Mouse (Mus musculus): ENCODE measurements around the gene Gucy2e. TPM values are rescaled to one million over a fixed set of nuclear protein-coding genes. Genes with fewer than 3 reads are reported as not detected.
A peak's percentile ranks its signal among the peaks of the same experiment; 100 is the strongest.

Gene Gucy2e
- polyA plus RNA-seq, 2 experiments: not detected

- H3K9ac ChIP-seq (replicated peaks): no peak overlapping the region
- H3K9me3 ChIP-seq (ENCODE audit: control insufficient read depth, low read length): no peaks in the 10 kb centered on the region
- DNase-seq (ENCODE audit: low read depth in 3 of 3, low spot score in 3 of 3): no peak
- H3K36me3 ChIP-seq (replicated peaks; ENCODE audit: control insufficient read depth, insufficient read depth, low read depth): no peaks in the 10 kb centered on the region
- H3K27me3 ChIP-seq (ENCODE audit: control insufficient read depth, insufficient read depth, low read length): no peaks in the 10 kb centered on the region
- no peak for TF ChIP-seq CTCF (IDR thresholded peaks at IDR 0.05; ENCODE audit: low read depth)
- TF ChIP-seq EP300 (IDR thresholded peaks at IDR 0.05; ENCODE audit: low read depth): no peak
- no peak overlapping the region for H3K4me2 ChIP-seq (ENCODE audit: low read depth)
- no peak for ATAC-seq (ENCODE audit: insufficient read depth)
- no peak overlapping the region for H3K4me3 ChIP-seq (ENCODE audit: insufficient read depth in 1 of 2, low read depth in 2 of 2, low read length in 2 of 2)
- H3K4me1 ChIP-seq (replicated peaks; ENCODE audit: control insufficient read depth in 2 of 2, insufficient read depth in 2 of 2, low read length in 1 of 2): no peaks in the 10 kb centered on the region
- no peak overlapping the region for H3K27ac ChIP-seq
- WGBS (ENCODE audit: insufficient replicate concordance): 71% methylated on average over 7 of the region's 7 CpGs
These were observed 62.1 kb downstream of the Gucy2e start for GRCm38 (mm10) chr11:69174722-69175121.

DNA sequence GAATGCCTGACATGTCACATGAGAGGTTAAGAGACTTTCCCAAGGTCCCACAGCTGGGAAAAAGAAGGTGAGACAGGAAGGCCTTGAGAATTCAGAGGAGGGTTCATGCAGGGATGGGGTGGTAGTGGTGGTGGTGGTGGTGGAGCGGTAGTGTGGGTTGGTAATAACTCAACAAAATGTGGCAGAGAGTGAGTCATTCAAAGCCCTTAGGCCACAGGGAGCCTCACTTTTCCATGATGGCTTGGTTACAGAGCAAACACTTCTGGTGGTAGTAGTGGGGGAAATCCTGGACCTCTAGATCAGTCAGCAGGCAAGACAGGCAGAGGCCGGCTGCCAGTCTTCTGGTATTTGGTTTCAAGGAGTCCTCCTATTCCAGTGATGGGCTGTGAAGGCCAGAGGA, 64.2 kb downstream of the Gucy2e start:
- Histone ChIP-seq H3K9ac (replicated peaks) (no peak overlapping the region), H3K27me3 (ENCODE audit: control insufficient read depth, insufficient read depth, low read length) (no peaks in the 10 kb centered on the region)
- no peak for TF ChIP-seq EP300 (IDR thresholded peaks at IDR 0.05; ENCODE audit: low read depth)
- TF ChIP-seq CTCF (IDR thresholded peaks at IDR 0.05; ENCODE audit: low read depth): no peak

GRCm38 (mm10) chr11:69171626-69172025, 65.2 kb downstream of the Gucy2e start:
- Histone ChIP-seq H3K9ac (replicated peaks) (no peak overlapping the region), H3K27ac (no peak overlapping the region), H3K27me3 (ENCODE audit: control insufficient read depth, insufficient read depth, low read length) (no peaks in the 10 kb centered on the region), H3K4me2 (ENCODE audit: low read depth) (no peak overlapping the region), H3K4me1 (replicated peaks; ENCODE audit: control insufficient read depth in 2 of 2, insufficient read depth in 2 of 2, low read length in 1 of 2) (no peaks in the 10 kb centered on the region), H3K9me3 (ENCODE audit: control insufficient read depth, low read length) (no peaks in the 10 kb centered on the region), H3K4me3 (ENCODE audit: insufficient read depth in 1 of 2, low read depth in 2 of 2, low read length in 2 of 2) (no peak overlapping the region), H3K36me3 (replicated peaks; ENCODE audit: control insufficient read depth, insufficient read depth, low read depth) (no peaks in the 10 kb centered on the region)
- DNase-seq (ENCODE audit: low read depth in 3 of 3, low spot score in 3 of 3) (no peak), ATAC-seq (ENCODE audit: insufficient read depth) (no peak)
- TF ChIP-seq CTCF (IDR thresholded peaks at IDR 0.05; ENCODE audit: low read depth): peak; percentile 95
- TF ChIP-seq EP300 (IDR thresholded peaks at IDR 0.05; ENCODE audit: low read depth): no peak
- 24% methylated on average over 7 of the region's 7 CpGs for WGBS (ENCODE audit: insufficient replicate concordance)

More for the DNA sequence above, 64.2 kb downstream of the Gucy2e start:
- DNase-seq (ENCODE audit: low read depth in 3 of 3, low spot score in 3 of 3) (no peak), ATAC-seq (ENCODE audit: insufficient read depth) (no peak)
- H3K4me1 ChIP-seq (replicated peaks; ENCODE audit: control insufficient read depth in 2 of 2, insufficient read depth in 2 of 2, low read length in 1 of 2): no peaks in the 10 kb centered on the region
- H3K4me2 ChIP-seq (ENCODE audit: low read depth): no peak overlapping the region
- 68% methylated on average over 2 of the region's 2 CpGs for WGBS (ENCODE audit: insufficient replicate concordance)
- H3K27ac ChIP-seq: no peak overlapping the region
- H3K36me3 ChIP-seq (replicated peaks; ENCODE audit: control insufficient read depth, insufficient read depth, low read depth): no peaks in the 10 kb centered on the region
- no peak overlapping the region for H3K4me3 ChIP-seq (ENCODE audit: insufficient read depth in 1 of 2, low read depth in 2 of 2, low read length in 2 of 2)
- no peaks in the 10 kb centered on the region for H3K9me3 ChIP-seq (ENCODE audit: control insufficient read depth, low read length)

DNA sequence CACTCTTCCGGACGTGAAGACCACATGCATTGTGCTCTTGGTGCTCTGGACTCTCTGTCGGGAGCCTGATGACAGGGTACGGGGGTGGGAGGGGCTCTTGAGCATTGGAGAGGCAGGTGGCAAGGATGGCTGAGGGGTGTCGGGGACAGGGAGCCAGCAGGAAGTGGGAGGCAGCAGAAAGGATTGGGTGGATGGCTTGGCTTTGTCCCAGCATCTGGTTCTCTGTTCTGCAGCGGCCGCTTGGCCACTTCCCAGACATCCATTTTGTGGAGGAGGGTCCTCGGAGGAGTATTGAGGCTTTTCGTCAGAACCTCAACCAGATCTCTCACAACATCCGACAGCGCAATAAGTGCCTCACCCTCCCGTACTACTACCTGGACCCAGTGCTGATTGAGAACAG, 67.5 kb downstream of the Gucy2e start:
- Histone ChIP-seq H3K4me3 (ENCODE audit: insufficient read depth in 1 of 2, low read depth in 2 of 2, low read length in 2 of 2) (no peak overlapping the region), H3K9me3 (ENCODE audit: control insufficient read depth, low read length) (no peaks in the 10 kb centered on the region), H3K27me3 (ENCODE audit: control insufficient read depth, insufficient read depth, low read length) (no peaks in the 10 kb centered on the region), H3K27ac (no peak overlapping the region), H3K4me1 (replicated peaks; ENCODE audit: control insufficient read depth in 2 of 2, insufficient read depth in 2 of 2, low read length in 1 of 2) (no peaks in the 10 kb centered on the region), H3K9ac (replicated peaks) (no peak overlapping the region), H3K36me3 (replicated peaks; ENCODE audit: control insufficient read depth, insufficient read depth, low read depth) (no peaks in the 10 kb centered on the region), H3K4me2 (ENCODE audit: low read depth) (no peak overlapping the region)
- ATAC-seq (ENCODE audit: insufficient read depth) (no peak), DNase-seq (ENCODE audit: low read depth in 3 of 3, low spot score in 3 of 3) (no peak)
- no peak for TF ChIP-seq CTCF (IDR thresholded peaks at IDR 0.05; ENCODE audit: low read depth)
- no peak for TF ChIP-seq EP300 (IDR thresholded peaks at IDR 0.05; ENCODE audit: low read depth)
- WGBS (ENCODE audit: insufficient replicate concordance): 66% methylated on average over 12 of the region's 12 CpGs

Other genes with a start within 250 kb of the Gucy2e start
- gene Pfas, start 228.6 kb downstream of the Gucy2e start, polyA plus RNA-seq (2012; rRNA removed): 11.0 and 11.4 TPM in 2 replicates
- gene Pfas, start 228.6 kb downstream of the Gucy2e start, polyA plus RNA-seq (2014; fragmentation: Nextera tagmentation; extraction: Ambion mirVana): 15.1 and 17.2 TPM in 2 replicates
- gene Ctc1, start 221.1 kb downstream of the Gucy2e start, polyA plus RNA-seq (2012; rRNA removed): 21.9 and 23.9 TPM in 2 replicates
- 15.2 and 17.5 TPM in 2 replicates for gene Ctc1, start 221.1 kb downstream of the Gucy2e start, polyA plus RNA-seq (2014; fragmentation: Nextera tagmentation; extraction: Ambion mirVana)
- gene Aurkb, start 191.4 kb downstream of the Gucy2e start, polyA plus RNA-seq (2012; rRNA removed): 65.6 and 78.6 TPM in 2 replicates
- gene Aurkb, start 191.4 kb downstream of the Gucy2e start, polyA plus RNA-seq (2014; fragmentation: Nextera tagmentation; extraction: Ambion mirVana): 90.8 and 94.3 TPM in 2 replicates
- 3.0 and 3.4 TPM in 2 replicates for gene Borcs6, start 177.3 kb downstream of the Gucy2e start, polyA plus RNA-seq (2012; rRNA removed)
- gene Borcs6, start 177.3 kb downstream of the Gucy2e start, polyA plus RNA-seq (2014; fragmentation: Nextera tagmentation; extraction: Ambion mirVana): 2.2 and 3.0 TPM in 2 replicates
- 12.0 and 18.0 TPM in 2 replicates for gene Tmem107, start 166.2 kb downstream of the Gucy2e start, polyA plus RNA-seq (2012; rRNA removed)
- 21.9 and 29.3 TPM in 2 replicates for gene Tmem107, start 166.2 kb downstream of the Gucy2e start, polyA plus RNA-seq (2014; fragmentation: Nextera tagmentation; extraction: Ambion mirVana)
- 23.0 and 23.1 TPM in 2 replicates for gene Vamp2, start 148.5 kb downstream of the Gucy2e start, polyA plus RNA-seq (2012; rRNA removed)
- gene Vamp2, start 148.5 kb downstream of the Gucy2e start, polyA plus RNA-seq (2014; fragmentation: Nextera tagmentation; extraction: Ambion mirVana): 11.4 and 12.6 TPM in 2 replicates
- gene Per1, start 141.8 kb downstream of the Gucy2e start, polyA plus RNA-seq (2012; rRNA removed): 1.8 and 1.9 TPM in 2 replicates
- 3.0 and 4.2 TPM in 2 replicates for gene Per1, start 141.8 kb downstream of the Gucy2e start, polyA plus RNA-seq (2014; fragmentation: Nextera tagmentation; extraction: Ambion mirVana)
- gene Hes7, start 116.6 kb downstream of the Gucy2e start, polyA plus RNA-seq (2012; rRNA removed): 0.08 and 0.12 TPM in 2 replicates
- 0.05 TPM in 1 of 2 replicates, not detected in the other for gene Hes7, start 116.6 kb downstream of the Gucy2e start, polyA plus RNA-seq (2014; fragmentation: Nextera tagmentation; extraction: Ambion mirVana)
- gene 9130213A22Rik, start 114.4 kb downstream of the Gucy2e start, polyA plus RNA-seq (2012; rRNA removed): 0.05 and 0.08 TPM in 2 replicates
- not detected in 2 replicates for gene 9130213A22Rik, start 114.4 kb downstream of the Gucy2e start, polyA plus RNA-seq (2014; fragmentation: Nextera tagmentation; extraction: Ambion mirVana)
- gene Aloxe3, start 111.1 kb downstream of the Gucy2e start, polyA plus RNA-seq (2012; rRNA removed): 0.05 and 0.38 TPM in 2 replicates
- 0.15 TPM in 1 of 2 replicates, not detected in the other for gene Aloxe3, start 111.1 kb downstream of the Gucy2e start, polyA plus RNA-seq (2014; fragmentation: Nextera tagmentation; extraction: Ambion mirVana)
- not detected in 2 replicates for gene Alox12b, start 80.0 kb downstream of the Gucy2e start, polyA plus RNA-seq (2012; rRNA removed)
- gene Alox12b, start 80.0 kb downstream of the Gucy2e start, polyA plus RNA-seq (2014; fragmentation: Nextera tagmentation; extraction: Ambion mirVana): not detected in 2 replicates
- 0.01 and 0.03 TPM in 2 replicates for gene Alox8, start 39.2 kb downstream of the Gucy2e start, polyA plus RNA-seq (2012; rRNA removed)
- not detected in 2 replicates for gene Alox8, start 39.2 kb downstream of the Gucy2e start, polyA plus RNA-seq (2014; fragmentation: Nextera tagmentation; extraction: Ambion mirVana)
- gene Cntrob, start 86.7 kb upstream of the Gucy2e start, polyA plus RNA-seq (2012; rRNA removed): 7.8 and 9.8 TPM in 2 replicates
- gene Cntrob, start 86.7 kb upstream of the Gucy2e start, polyA plus RNA-seq (2014; fragmentation: Nextera tagmentation; extraction: Ambion mirVana): 5.0 and 6.5 TPM in 2 replicates
- 49.6 and 62.9 TPM in 2 replicates for gene Trappc1, start 86.9 kb upstream of the Gucy2e start, polyA plus RNA-seq (2012; rRNA removed)
- 101 and 106 TPM in 2 replicates for gene Trappc1, start 86.9 kb upstream of the Gucy2e start, polyA plus RNA-seq (2014; fragmentation: Nextera tagmentation; extraction: Ambion mirVana)
- 0.09 and 0.20 TPM in 2 replicates for gene Kcnab3, start 89.2 kb upstream of the Gucy2e start, polyA plus RNA-seq (2012; rRNA removed)
- gene Kcnab3, start 89.2 kb upstream of the Gucy2e start, polyA plus RNA-seq (2014; fragmentation: Nextera tagmentation; extraction: Ambion mirVana): 0.06 and 0.10 TPM in 2 replicates
- 0.30 and 0.74 TPM in 2 replicates for gene Rnf227, start 103.4 kb upstream of the Gucy2e start, polyA plus RNA-seq (2012; rRNA removed)
- gene Rnf227, start 103.4 kb upstream of the Gucy2e start, polyA plus RNA-seq (2014; fragmentation: Nextera tagmentation; extraction: Ambion mirVana): 0.59 and 0.66 TPM in 2 replicates
- gene Chd3, start 132.4 kb upstream of the Gucy2e start, polyA plus RNA-seq (2012; rRNA removed): 13.7 and 14.3 TPM in 2 replicates
- 1.9 and 2.4 TPM in 2 replicates for gene Chd3, start 132.4 kb upstream of the Gucy2e start, polyA plus RNA-seq (2014; fragmentation: Nextera tagmentation; extraction: Ambion mirVana)
- 70.9 and 76.9 TPM in 2 replicates for gene Naa38, start 158.5 kb upstream of the Gucy2e start, polyA plus RNA-seq (2012; rRNA removed)
- gene Naa38, start 158.5 kb upstream of the Gucy2e start, polyA plus RNA-seq (2014; fragmentation: Nextera tagmentation; extraction: Ambion mirVana): 120 and 127 TPM in 2 replicates
- 4.8 and 8.3 TPM in 2 replicates for gene Cyb5d1, start 158.6 kb upstream of the Gucy2e start, polyA plus RNA-seq (2012; rRNA removed)
- gene Cyb5d1, start 158.6 kb upstream of the Gucy2e start, polyA plus RNA-seq (2014; fragmentation: Nextera tagmentation; extraction: Ambion mirVana): 6.2 and 7.3 TPM in 2 replicates
- 3.7 and 5.3 TPM in 2 replicates for gene Tmem88, start 161.2 kb upstream of the Gucy2e start, polyA plus RNA-seq (2012; rRNA removed)
- gene Tmem88, start 161.2 kb upstream of the Gucy2e start, polyA plus RNA-seq (2014; fragmentation: Nextera tagmentation; extraction: Ambion mirVana): 4.6 TPM in 2 replicates
- 1.1 and 1.4 TPM in 2 replicates for gene Kdm6b, start 176.6 kb upstream of the Gucy2e start, polyA plus RNA-seq (2012; rRNA removed)
- 2.9 TPM in 2 replicates for gene Kdm6b, start 176.6 kb upstream of the Gucy2e start, polyA plus RNA-seq (2014; fragmentation: Nextera tagmentation; extraction: Ambion mirVana)